Mouse (Mus musculus): Measurements from ENCODE around the gene Ankrd23. TPM values are rescaled to one million over a fixed set of nuclear protein-coding genes. Genes with fewer than 3 reads are reported as not detected.

The Ankrd23 gene
- polyA plus RNA-seq, 1 experiment: 5.6 TPM

DNA sequence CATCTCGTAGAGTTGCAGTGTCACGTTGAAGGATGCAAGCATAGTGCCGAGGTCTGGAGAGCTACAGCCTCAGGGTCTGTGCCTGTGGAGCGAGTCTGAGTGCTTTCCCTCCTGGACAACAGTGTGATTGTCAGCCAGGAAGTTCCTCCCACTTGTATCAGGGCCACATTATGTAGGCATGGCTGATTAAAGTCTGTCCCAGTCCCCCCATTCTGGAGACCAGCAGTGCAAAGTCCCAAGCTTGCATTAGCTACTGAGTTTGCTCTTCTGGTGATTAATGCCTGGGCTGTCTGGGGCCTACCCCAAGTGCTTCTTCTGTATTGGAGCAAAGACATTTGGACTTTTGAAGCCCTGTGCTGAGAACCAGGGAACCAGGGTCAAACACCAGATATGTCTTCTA is 52.9 kb downstream of the Ankrd23 start:
- Histone ChIP-seq H3K4me1 (peaks cover 62% of the 10 kb centered on the region), H3K9me3 (no peaks in the 10 kb centered on the region), H3K4me3 (replicated peaks) (peak overlapping the region; percentile 71), H3K27me3 (replicated peaks) (no peaks in the 10 kb centered on the region), H3K36me3 (replicated peaks; ENCODE audit: low read length) (peaks cover 38% of the 10 kb centered on the region)
- no peak for TF ChIP-seq FLI1 (IDR thresholded peaks at IDR 0.05; ENCODE audit: low read length)
- TF ChIP-seq GATA1 (IDR thresholded peaks at IDR 0.05; ENCODE audit: borderline replicate concordance, low read length): no peak

Other genes starting within 250 kb of the Ankrd23 start
- gene Arid5a, start 229.2 kb downstream of the Ankrd23 start, polyA plus RNA-seq (2012; ENCODE audit: insufficient read depth, low replicate concordance): 4.4 and 17.4 TPM in 2 replicates
- gene Kansl3, start 167.7 kb downstream of the Ankrd23 start, polyA plus RNA-seq (2012; ENCODE audit: insufficient read depth, low replicate concordance): 5.8 and 6.6 TPM in 2 replicates
- not detected in 2 replicates for gene Fer1l5, start 164.6 kb downstream of the Ankrd23 start, polyA plus RNA-seq (2012; ENCODE audit: insufficient read depth, low replicate concordance)
- gene Lman2l, start 91.6 kb downstream of the Ankrd23 start, polyA plus RNA-seq (2012; ENCODE audit: insufficient read depth, low replicate concordance): 1.1 and 6.7 TPM in 2 replicates
- gene Cnnm4, start 65.3 kb downstream of the Ankrd23 start, polyA plus RNA-seq (2012; ENCODE audit: insufficient read depth, low replicate concordance): 7.7 and 8.4 TPM in 2 replicates
- gene Cnnm3, start 25.0 kb downstream of the Ankrd23 start, polyA plus RNA-seq (2012; ENCODE audit: insufficient read depth, low replicate concordance): 9.6 and 10.5 TPM in 2 replicates
- not detected in 2 replicates for gene Gm42417, start 2.5 kb upstream of the Ankrd23 start, polyA plus RNA-seq (2012; ENCODE audit: insufficient read depth, low replicate concordance)
- 7.9 and 10.2 TPM in 2 replicates for gene Ankrd39, start 10.6 kb upstream of the Ankrd23 start, polyA plus RNA-seq (2012; ENCODE audit: insufficient read depth, low replicate concordance)
- gene Sema4c, start 21.5 kb upstream of the Ankrd23 start, polyA plus RNA-seq (2012; ENCODE audit: insufficient read depth, low replicate concordance): 1.3 TPM in 1 of 2 replicates, not detected in the other
- 2.0 TPM in 1 of 2 replicates, not detected in the other for gene Fam178b, start 146.3 kb upstream of the Ankrd23 start, polyA plus RNA-seq (2012; ENCODE audit: insufficient read depth, low replicate concordance)
- 541 and 3,162 TPM in 2 replicates for gene Cox5b, start 154.6 kb upstream of the Ankrd23 start, polyA plus RNA-seq (2012; ENCODE audit: insufficient read depth, low replicate concordance)
- gene 4933424G06Rik, start 173.3 kb upstream of the Ankrd23 start, polyA plus RNA-seq (2012; ENCODE audit: insufficient read depth, low replicate concordance): not detected in 2 replicates
- 26.0 and 36.4 TPM in 2 replicates for gene Actr1b, start 177.5 kb upstream of the Ankrd23 start, polyA plus RNA-seq (2012; ENCODE audit: insufficient read depth, low replicate concordance)
- not detected in 2 replicates for gene Zap70, start 224.9 kb upstream of the Ankrd23 start, polyA plus RNA-seq (2012; ENCODE audit: insufficient read depth, low replicate concordance)